Mouse (Mus musculus): ENCODE results near the gene Fbxo46.
A peak's percentile ranks its signal among the peaks of the same experiment; 100 is the strongest.

Gene Fbxo46

DNA sequence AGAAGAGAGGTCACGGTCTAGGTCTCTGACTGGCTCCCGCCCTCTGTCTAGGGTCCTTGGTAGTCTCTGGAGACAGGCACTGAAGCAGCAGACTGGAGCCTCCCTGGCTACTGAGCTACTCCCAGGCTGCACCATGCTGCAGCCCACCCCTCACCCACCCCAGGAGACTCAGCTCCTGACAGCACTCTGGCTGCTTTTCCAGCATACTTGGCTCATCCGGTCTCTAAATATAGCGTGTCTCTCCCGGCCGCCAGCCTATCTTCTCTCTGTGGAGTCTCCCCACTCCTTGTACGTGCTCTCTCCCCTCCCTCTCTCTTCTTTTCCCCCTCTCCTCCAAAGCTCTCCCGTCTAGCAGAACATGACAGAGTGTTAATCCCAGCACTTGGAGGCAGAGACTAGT lies 50.5 kb downstream of the Fbxo46 start:
- no peak for DNase-seq

DNA sequence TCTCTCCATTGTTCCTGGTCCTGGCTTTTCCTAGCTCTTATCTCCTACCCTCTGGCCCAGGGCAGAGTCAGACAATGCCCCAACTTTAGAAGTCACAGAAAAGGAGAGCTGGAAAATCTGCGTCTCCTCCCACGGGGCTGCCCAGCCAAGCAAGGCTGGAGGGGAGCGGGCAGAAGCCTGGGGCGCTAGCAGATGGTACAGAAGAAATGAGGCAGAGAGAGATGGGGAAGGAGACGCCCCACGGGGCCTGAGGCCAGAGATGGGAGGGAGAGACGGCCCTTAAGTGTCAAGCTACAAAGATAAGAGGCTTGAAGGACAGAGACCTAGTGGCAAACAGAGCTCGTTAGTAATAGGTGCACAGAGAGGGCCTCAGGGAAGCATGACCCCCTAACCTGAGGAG lies 52.2 kb downstream of the Fbxo46 start:
- no peak for DNase-seq

DNA sequence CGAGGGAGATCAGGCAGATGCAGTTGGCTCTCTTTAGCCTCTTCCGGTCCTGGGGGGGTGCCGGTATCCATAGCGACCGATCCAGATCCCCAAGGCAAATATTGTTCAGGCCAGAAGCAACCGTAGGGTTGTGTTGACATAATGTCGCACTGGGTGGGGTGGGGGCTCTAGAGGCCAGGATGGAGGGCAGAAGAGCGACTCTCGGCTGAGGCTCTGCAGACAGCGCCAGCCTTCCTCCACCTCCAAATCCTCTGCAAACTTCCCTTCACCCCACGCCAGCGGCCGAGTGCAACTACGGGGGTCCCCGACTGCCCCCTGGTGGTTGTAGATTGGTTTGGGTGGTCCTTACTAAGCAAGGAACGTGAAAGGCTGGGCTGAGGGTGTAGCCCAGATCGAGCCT lies 53.2 kb downstream of the Fbxo46 start:
- peak; percentile 92 for DNase-seq

DNA sequence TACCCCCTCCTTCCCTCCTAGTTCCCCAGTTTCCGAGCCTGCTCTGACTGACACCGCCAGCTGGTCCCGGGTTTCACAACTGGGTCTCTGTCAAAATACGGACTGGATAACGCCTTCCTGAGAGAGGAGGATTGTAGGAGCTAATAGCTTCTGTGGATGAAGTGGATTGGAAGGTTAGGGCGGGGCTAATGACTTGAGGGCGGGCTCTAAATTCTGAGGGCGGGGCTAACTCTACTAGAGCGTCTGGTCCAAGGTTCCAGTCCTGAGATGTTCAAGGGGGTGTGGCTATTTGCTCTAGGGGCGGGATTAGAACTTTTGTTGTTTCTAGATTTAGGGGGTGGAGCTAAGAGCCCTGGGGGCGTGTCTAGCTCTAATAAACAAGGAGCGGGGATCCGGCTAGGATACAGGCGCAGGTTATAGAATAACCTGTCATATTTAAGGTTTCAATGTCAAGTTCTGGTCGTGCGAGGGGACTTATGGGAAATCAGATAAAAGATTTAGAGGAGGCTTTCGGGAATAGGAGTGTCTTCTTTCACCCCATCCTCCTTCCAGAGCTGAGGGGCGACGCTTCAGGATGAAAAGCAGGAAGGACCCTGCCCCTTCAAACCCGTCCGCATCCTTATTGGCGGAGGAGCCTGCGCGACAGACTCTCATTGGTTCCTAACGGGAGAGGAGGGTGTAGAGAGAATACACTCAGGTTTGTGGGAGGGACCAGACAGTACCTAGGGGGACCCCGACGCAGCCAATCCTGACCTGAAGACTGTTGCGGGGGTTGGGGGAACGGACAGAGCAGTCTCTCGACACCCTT lies 56.3 kb downstream of the Fbxo46 start, which contains the start of gene Eml2:
TSS of gene Eml2 (plus strand) at position 714 of the 808 bp plus-strand sequence.
- peak; percentile 44 for DNase-seq

DNA sequence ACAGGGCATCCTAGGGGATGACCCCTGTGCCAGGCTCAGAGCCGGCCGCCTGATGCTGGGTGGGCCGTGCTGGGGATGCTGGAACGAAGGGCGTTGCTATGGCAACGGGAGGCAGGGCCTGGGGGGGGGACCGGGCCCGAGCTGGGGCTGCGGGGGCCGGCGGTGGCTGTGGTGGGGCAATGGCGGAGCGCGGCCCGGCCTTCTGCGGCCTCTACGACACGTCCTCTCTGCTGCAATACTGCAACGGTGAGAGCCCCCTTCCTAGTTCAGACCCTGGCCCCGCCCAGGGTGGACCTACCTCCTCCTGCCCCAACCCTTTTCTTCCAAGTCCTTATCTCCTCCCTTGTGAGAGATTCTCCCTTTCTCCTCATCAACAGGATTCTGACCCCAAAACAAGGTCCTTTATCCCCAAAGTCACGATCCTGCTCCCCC lies 56.9 kb downstream of the Fbxo46 start:
- DNase-seq, result no peak

DNA sequence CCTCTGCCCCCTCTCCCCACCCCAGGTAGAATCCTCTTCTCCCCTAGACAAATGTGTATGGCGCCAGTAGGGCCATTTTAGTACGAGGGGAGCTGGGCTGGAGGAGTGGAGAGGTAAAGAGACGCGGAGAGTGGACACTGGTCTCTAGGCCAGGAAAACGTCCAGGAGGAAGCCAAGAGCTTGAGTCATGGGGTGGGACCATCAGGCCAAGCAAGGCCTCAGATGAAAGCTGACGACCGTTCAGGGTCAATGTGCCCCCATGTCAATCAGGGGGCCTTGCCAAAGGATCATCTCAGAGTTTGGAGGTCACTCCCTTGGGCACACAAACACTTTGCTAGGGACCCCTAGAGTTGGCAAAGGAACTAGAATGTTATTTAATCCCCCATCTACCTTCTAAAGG lies 57.6 kb downstream of the Fbxo46 start:
- no peak for DNase-seq

DNA sequence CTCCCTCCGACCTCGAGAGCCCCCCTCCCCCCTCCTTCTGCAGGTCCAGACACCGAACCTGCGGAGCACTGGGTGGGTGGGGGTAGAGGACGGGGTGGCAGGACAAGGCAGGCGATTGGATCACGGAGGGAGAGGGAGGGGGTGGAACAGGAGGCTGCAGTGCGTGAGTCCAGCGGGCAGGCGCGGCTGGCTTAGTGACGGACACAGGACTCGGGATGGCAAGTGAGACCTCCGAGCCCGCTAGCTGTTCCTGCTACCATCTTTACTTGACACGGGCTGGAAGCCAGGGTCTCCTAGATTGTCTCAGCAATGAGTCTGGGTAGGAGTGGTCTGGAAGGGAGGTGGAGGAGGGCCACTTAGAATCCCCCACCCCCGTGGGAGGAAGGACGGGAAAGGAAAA lies 58.4 kb downstream of the Fbxo46 start:
- no peak for DNase-seq

DNA sequence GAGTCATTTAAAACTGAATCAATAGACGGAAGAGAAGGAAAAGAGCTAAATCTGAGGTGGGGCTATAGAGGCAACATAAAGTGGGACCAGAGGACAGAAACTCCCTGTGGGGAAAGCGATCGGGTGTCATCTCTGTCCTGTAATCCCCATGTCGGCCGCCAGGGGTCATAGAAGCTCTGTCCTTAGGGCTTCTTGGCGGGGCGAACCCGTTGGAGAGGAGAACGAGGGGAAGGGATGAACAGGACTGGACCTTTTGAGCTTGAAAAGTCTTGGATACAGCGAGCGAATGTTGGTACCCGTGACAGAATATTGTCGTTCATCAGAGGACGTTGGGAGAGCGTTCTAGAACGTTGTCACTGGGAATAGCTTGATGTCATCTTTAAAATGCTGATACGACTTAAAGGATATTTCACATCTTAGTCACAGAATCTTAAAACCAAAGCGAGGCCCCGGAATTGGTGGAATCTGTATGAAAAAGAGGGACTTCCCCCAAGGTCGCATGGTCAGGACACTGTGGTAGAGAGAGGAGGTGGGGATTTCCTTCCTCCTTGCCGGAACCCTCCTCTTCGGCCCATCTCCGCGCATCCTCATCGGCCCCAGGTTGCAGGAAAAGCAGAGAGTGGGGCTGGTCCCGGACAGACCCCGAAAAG lies 58.9 kb downstream of the Fbxo46 start:
- peak; percentile 85 for DNase-seq

DNA sequence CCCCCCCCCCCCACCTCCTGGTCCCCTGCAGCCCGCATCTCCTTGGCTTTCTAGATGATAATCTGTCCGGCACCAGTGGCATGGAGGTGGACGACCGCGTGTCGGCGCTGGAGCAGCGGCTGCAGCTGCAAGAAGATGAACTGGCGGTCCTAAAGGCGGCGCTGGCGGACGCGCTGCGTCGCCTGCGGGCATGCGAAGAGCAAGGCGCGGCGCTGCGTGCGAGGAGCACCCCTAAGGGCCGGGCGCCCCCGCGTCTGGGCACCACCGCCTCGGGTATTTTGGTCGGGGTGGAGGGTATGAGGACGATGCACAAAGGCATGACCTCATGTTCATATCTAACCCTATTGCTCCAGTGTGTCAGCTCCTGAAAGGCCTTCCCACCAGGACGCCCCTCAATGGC lies 59.5 kb downstream of the Fbxo46 start:
- DNase-seq, result peak; percentile 81

DNA sequence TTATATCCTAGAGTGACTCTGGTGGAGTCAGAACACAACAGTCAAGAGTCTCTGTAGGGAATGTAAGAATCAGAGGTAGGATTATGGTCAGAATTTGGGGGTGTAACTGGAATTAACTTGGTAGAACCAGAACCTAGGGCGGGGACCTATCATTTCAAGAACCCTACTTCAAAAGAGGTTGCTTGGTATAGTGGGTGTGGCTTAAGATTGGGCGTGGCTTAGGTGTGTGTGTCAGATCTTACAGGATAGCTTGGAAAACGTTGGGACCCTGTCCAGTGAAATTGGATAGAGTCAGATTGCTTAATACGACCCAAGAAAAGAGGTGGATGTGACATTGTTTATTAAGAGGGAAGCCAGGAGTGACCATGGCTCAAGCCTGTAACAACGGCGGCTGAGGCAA lies 60.3 kb downstream of the Fbxo46 start:
- peak; percentile 49 for DNase-seq

DNA sequence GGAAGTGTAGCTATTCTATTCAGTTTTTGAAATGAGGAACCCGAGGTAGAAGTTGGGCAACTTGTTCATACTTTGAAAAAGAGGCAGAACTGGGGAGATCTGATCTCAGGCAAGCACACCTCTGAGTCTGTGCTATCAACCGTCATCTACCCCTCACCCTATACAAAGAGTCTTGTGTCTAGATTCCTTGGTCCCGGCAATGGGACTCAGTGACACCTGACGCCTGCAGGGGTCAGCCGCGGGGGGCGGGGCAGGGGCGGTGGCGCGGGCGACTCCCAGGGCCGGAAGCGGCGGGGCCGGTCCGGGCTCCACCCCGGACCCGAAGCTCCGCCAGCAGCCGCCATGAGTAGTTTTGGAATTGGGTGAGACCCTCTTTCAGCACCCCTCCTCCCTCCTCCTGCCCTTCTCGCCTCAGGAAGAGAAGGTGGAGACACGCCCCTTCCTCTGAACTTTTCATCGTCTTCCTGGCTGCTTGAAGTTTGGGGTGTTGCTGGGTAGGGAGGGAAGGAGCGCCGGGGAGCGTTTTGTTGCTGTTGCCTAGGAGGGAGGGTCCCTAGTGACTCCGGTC lies 61.3 kb downstream of the Fbxo46 start:
- peak; percentile 57 for DNase-seq

DNA sequence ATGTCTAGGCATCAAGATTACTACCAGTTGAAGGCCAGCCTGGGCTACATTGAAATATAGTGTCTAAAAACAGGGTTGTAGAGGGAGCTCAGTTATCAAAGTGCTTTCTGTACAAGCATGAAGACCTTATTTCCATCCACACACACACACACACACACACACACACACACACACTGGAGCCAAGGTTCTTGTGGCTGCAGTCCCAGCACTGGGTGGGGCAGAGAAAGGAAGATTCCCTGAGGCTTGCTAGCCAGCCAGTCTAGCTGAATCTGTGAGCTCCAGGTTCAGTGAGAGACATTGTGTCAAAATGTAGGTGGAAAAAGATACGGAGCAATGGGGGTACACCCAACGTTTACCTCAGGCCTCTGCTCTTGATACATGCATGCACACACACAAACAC lies 64.6 kb downstream of the Fbxo46 start:
- no peak for DNase-seq

DNA sequence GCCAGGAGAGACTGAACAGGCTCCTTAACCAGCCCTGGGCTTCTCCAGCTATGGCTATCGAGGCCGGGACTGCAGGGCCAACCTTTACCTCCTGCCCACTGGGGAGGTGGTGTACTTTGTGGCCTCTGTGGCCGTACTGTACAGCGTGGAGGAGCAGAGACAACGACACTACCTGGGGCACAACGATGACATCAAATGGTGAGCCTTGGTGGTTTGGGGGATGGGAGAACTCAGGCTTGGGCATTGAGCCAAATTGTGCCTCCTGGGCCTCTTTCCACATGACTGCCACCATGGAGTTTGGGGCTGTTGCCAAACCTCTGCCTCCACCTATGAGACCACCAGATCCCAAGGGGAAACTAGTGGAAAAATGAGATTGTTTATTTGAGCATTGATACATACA lies 65.1 kb downstream of the Fbxo46 start:
- DNase-seq, result no peak
